Mouse (Mus musculus) embryo, embryonic 11.5 days (tissue): ENCODE measurements around the gene Ap3b1.
"Not testable (repeated sequence)": the region's sequence is repeated elsewhere in the genome, so short reads cannot be mapped to it uniquely, and the experiment has no call there.

Experiments used
- DNase-seq: peaks from one replicate; pipeline ENCODE4 v3.0.0-alpha.2; 2012; ENCODE audit warnings: low read depth, low spot score

Ap3b1 gene

DNA sequence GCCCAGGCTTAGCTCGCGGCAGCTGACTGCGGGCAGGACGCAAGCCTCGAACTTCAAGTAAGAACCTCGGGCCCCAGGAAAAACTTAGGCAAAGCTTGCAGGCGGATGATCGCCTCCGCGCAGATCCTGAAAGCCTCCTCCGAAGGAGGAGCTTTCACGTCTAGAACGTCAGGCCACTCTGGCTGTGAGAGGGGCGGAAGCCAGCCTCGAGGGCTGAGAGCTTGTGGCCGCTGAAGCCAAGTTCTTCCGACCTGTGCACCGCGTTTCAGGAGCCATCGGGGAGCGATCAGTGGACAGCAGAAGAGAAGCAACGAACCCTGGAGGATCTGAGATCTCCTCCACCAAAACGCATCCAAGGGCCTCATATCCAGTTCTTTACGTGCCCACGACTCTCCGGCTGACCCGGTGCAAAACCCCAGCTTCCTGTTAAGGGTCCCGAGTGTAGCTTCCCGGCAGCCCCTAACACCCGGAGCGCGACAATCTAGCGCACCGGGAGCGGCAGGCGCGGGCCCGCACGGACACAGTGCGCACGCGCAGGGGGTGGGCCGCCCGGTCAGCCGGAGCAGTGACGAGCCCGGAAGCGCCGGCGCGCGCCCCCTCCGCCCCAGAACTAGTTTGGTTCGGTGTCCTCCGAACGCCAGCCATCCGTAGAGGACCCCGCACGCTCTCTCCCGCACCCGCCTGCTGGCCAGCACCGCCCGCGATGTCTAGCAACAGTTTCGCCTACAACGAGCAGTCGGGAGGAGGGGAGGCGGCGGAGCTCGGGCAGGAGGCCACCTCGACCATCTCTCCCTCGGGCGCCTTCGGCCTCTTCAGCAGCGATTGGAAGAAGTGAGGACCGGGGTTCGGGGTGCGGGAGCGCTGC, at the start of gene Ap3b1:
Gene Ap3b1, plus strand, starts transcription at position 560 of the 865 bp plus-strand sequence.
- peak; percentile 83 for DNase-seq

DNA sequence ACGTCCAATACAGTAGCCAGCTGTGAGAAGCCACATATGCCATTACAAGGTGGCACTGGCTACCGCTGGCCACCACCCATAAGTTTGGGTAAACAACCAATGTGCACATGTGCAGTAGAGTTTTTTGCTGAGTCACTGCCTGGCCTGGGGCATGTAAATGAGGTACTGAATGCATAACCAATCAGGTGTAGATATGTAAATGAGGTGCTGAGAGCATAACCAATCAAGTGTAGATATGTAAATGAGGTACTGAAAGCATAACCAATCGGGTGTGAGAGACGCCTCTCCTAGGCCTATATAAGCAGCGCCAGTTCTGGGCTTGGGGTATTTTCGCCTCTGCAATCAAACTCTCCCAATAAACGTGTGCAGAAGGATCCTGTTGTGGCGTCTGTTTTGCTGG, 45.9 kb upstream of the Ap3b1 start:
- not testable (repeated sequence) for DNase-seq

GRCm38 (mm10) chr13:94316975-94317511, 41.7 kb upstream of the Ap3b1 start:
- DNase-seq: no peak

DNA sequence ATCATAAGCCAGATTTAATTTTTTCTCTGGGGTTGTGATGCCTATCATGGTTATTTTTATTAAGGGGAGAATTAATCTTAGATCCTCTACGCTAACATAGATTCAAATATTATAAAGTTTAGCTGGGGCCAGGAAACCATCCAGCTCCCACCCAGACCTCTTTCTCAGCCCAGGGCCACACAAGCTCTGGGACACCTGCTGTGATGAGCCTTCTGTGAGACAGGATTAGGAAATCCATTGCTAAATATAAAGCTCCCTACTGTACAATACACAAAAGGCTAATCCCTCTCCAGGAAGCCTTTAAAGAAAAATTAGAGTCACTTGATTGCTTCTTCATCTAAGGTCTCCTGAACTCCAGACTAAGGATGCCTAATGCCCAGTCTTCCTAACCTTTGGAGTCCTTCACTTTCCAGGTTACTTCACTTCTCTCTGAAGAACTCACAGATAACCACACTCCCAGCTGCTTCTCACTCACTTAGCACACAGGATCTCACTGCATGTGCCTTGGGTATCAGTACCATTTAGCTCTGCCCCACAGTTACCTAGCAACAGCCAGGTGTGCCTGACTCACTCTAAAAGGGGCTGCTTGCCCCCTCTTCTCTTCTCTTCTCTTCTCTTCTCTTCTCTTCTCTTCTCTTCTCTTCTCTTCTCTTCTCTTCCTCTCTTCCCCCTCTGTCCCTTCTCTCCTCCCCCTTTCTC, 37.5 kb upstream of the Ap3b1 start:
- DNase-seq: no peak

GRCm38 (mm10) chr13:94322475-94322874, 36.3 kb upstream of the Ap3b1 start:
- no peak for DNase-seq

GRCm38 (mm10) chr13:94328063-94328462, 30.7 kb upstream of the Ap3b1 start:
- DNase-seq: no peak

- not testable (repeated sequence) for DNase-seq
These were observed 29.8 kb upstream of the Ap3b1 start for GRCm38 (mm10) chr13:94329005-94329404.

- no peak for DNase-seq
These were observed 28.3 kb upstream of the Ap3b1 start for GRCm38 (mm10) chr13:94330392-94330979.

DNA sequence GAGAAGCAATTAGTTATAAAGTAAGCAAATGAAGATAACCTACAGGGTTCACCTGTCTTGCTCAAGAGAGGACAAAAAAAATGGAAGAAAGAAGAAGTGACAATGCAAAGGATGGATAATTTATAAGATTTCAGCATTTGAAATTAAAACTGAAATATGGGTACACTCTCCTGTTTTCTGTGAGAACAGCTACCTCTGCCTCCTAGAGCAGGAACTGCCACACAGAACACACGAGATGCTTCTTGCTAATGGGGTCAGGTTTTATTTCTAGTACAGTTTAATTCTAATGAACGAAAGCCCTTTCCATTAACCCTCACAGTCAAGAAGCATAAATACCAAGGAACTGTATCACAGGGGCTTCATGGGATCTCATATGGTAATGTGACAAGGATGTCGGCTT, 20.4 kb upstream of the Ap3b1 start:
- DNase-seq: no peak

DNA sequence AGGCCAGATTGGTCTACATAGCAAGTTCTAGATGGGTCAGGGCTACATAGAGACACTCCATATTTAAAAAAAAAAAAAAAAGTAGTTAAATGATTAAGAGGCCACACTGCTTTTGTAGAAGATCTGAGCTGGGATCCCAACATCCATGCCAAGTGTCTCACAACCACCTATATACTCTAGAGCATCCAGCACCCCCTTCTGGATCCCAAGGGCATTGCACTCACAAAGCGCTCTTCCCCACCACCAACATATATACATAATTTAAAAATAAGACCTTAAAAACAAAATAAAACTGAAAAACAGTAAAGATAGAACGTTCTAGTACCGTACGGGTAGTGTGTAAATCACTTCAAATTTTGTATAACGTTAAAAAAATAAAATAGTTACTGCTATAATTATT, 15.6 kb upstream of the Ap3b1 start:
- DNase-seq: no peak

DNA sequence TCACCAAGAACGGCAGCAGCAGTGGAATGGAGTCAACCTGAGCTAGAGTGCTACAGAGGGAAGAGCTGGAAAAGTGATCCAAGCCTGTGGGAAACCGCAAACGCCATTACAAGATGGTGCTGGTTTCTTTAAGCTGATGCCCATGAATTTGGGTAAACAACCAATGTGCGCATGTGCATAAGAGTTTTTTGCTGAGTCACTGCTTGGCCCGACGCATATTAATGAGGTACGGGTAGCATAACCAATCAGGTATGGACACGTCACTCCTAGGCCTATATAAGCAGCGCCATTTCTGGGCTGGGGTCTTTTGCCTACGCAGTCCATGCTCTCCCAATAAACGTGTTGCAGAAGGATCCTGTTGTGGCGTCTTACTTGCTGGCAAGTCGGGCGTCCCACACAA, 14.2 kb upstream of the Ap3b1 start:
- not testable (repeated sequence) for DNase-seq

DNA sequence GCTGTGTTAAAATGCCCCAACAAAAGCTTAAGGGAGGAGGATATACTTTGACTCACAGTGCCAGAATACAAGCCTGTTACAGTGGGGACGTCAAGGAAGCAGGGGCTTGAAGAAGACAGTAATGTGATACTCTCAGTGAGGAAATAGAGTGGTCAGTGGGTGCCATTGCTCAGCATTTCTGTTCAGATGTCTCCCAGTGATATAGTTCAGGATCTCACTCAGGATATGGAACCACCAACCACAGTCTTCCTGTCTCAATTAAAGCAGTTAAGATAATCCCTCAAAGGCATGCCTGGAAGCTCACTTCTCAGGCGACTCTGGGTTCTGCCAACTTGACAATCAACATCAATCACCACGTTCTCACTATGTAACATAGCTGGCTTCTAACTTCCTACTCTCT, 4.2 kb upstream of the Ap3b1 start:
- no peak for DNase-seq

DNA sequence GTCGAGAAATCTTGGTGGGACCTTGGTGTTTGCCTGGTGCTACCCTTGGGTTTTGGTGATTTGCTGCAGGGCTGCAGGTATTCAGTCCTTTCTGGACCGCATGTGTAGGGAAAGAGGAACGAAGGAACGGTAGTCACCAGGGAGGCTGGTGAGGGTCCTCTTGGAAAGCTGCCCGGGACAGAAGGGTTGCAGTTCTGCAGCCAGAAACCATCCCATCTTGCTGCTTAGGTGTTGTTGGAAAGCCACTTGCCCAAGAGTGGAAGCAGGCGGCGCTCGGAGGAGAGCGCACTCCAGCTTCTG, 709 bp upstream of the Ap3b1 start:
- DNase-seq: peak; percentile 11

GRCm38 (mm10) chr13:94359282-94359920, 641 bp downstream of the Ap3b1 start:
- no peak for DNase-seq

DNA sequence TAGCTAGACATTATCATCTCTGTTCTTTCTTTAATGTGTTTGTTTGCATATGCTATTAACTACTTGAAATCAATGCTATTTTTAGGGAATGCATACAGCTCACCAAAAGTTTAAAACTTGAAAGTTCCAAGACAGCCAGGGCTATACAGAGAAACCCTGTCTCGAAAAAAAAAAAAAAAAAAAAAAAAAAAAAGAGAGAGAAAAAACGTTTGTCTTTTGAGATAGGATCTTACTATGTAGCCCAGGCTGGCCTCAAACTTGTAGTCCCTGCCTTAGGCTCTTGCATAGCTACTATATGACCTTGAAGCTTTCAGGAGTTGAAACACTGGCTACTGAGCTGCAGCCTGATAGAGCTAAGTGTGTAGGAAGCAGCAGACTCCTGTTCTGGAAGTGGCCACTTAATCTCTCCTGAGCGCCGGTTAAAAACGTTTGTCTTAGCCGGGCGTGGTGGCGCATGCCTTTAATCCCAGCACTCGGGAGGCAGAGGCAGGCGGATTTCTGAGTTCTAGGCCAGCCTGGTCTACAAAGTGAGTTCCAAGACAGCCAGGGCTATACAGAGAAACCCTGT, 2.3 kb downstream of the Ap3b1 start:
- DNase-seq: not testable (repeated sequence)

GRCm38 (mm10) chr13:94364336-94364735, 5.6 kb downstream of the Ap3b1 start:
- no peak for DNase-seq

- no peak for DNase-seq
These were observed 6.5 kb downstream of the Ap3b1 start for GRCm38 (mm10) chr13:94365108-94365907.

DNA sequence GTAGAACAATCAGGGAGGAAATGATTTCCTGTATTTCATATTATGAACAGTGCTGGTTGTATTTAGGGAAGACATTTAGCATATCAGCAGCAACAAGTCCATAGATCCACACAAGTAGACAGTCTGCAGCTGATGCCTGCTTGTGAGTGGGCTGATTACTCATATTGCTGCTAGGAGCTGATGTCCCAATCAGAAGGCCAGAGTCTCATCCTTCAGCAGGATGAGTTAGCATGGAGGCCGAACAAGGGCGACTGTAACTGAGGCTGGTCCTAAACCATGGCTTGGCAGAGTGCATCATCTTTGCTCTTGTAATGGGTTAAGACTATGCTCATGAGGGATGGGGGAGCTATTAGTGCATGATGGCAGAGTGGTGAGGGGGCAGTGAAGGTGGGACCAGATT, 9.1 kb downstream of the Ap3b1 start:
- DNase-seq: no peak

GRCm38 (mm10) chr13:94370521-94370920, 11.8 kb downstream of the Ap3b1 start:
- no peak for DNase-seq

DNA sequence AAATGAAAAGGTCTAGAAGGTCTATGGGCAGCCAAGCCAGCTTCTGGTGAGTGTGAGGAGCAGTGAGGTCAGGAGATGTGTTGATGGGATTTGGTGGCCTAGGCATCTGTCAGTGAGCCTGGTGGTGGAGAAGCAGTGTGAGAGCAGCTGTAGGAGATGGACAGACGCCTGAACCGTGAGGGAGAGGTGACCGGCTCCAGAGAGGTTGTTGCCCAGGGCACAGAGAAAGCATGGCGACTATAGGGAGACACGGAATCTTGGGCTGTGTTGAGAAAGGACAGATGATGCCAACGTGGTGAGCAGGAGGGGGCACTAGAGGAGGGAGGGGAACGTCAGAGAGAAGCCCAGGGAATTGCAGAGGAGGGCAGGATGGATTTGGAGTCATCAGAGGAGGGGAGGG, 13.3 kb downstream of the Ap3b1 start:
- DNase-seq: no peak

- no peak for DNase-seq
These were observed 15.4 kb downstream of the Ap3b1 start for GRCm38 (mm10) chr13:94374131-94374530.
